Mouse (Mus musculus) hindbrain, embryonic 14.5 days (tissue): Measurements from ENCODE around the gene Gstp2. TPM values are rescaled to one million over a fixed set of nuclear protein-coding genes. Genes with fewer than 3 reads are reported as not detected.

Experiments used
- ATAC-seq: fragments of 200-750 bp; cut with Nextera tagmentation; 2 replicates; pipeline ENCODE4 v1.8.0; 2017; ENCODE audit warnings: moderate number of reproducible peaks, mild to moderate bottlenecking, moderate TSS enrichment, moderate library complexity; ENCODE audit not compliant: low FRiP score
- DNase-seq: peaks from one replicate; pipeline ENCODE4 v3.0.0-alpha.2; 2015; ENCODE audit warnings: low spot score
- H3K27ac ChIP-seq: fragments of 300-500 bp; sonication (generic); 2 replicates; pipeline ENCODE4 v1.5.1; 2014; ENCODE audit warnings: mild to moderate bottlenecking, moderate library complexity
- H3K27me3 ChIP-seq: fragments of 300-500 bp; sonication (generic); 2 replicates; pipeline ENCODE4 v1.6.1; 2014; ENCODE audit warnings: mild to moderate bottlenecking, low read length, mixed read lengths; ENCODE audit not compliant: control insufficient read depth, insufficient read depth
- H3K36me3 ChIP-seq: fragments of 300-500 bp; sonication (generic); replicated peaks from 2 replicates; pipeline ENCODE4 v1.6.1; 2014; ENCODE audit not compliant: control insufficient read depth, insufficient read depth
- H3K4me1 ChIP-seq: fragments of 300-500 bp; sonication (generic); replicated peaks from 2 replicates; pipeline ENCODE4 v1.6.1; 2014; ENCODE audit warnings: antibody characterized with exemption, low read length, mixed read lengths; ENCODE audit not compliant: control insufficient read depth, insufficient read depth
- H3K4me2 ChIP-seq: fragments of 300-500 bp; sonication (generic); replicated peaks from 2 replicates; pipeline ENCODE4 v1.6.1; 2014; ENCODE audit warnings: mild to moderate bottlenecking, moderate library complexity
- H3K4me3 ChIP-seq: fragments of 300-500 bp; sonication (generic); replicated peaks from 2 replicates; pipeline ENCODE4 v1.5.1; 2014; ENCODE audit warnings: mild to moderate bottlenecking, low read length
- H3K9ac ChIP-seq: fragments of 300-500 bp; sonication (generic); 2 replicates; pipeline ENCODE4 v1.6.1; 2014
- H3K9me3 ChIP-seq: fragments of 300-500 bp; sonication (generic); 2 replicates; pipeline ENCODE4 v1.6.1; 2016; ENCODE audit warnings: low read length; ENCODE audit not compliant: control insufficient read depth
- WGBS: fragments of 180-500 bp; shearing (Covaris S2); extraction: QIAGEN DNeasy Blood & Tissue Kit; methylation state at CpG from one replicate; pipeline ENCODE4 v1.1.7; 2014; 5-methylcytosine and 5-hydroxymethylcytosine counted together
- polyA plus RNA-seq: library from polyadenylated mRNA; unstranded; fragments of >200 nt; fragmentation: Nextera tagmentation; extraction: Ambion mirVana; gene quantifications from 2 replicates; pipeline ENCODE4 v1.2.1, GENCODE M21; 2014

Gstp2 gene
- polyA plus RNA-seq, 1 experiment from 2014 or later: 1.7 TPM

GRCm38 (mm10) chr19:4005971-4006370, 39.9 kb downstream of the Gstp2 start:
- H3K27ac ChIP-seq: no peak overlapping the region
- H3K9me3 ChIP-seq: no peaks in the 10 kb centered on the region
- WGBS: 98% methylated on average over 8 of the region's 8 CpGs
- no peak overlapping the region for H3K4me2 ChIP-seq
- no peak overlapping the region for H3K4me3 ChIP-seq
- H3K4me1 ChIP-seq: peaks cover 4% of the 10 kb centered on the region
- H3K36me3 ChIP-seq: peaks cover 53% of the 10 kb centered on the region
- no peak for DNase-seq
- no peak for ATAC-seq
- H3K27me3 ChIP-seq: no peaks in the 10 kb centered on the region
- no peak overlapping the region for H3K9ac ChIP-seq

- Histone ChIP-seq H3K4me1 (peaks cover 6% of the 10 kb centered on the region), H3K9me3 (no peaks in the 10 kb centered on the region), H3K27ac (no peak overlapping the region), H3K36me3 (peaks cover 48% of the 10 kb centered on the region), H3K9ac (no peak overlapping the region), H3K27me3 (no peaks in the 10 kb centered on the region), H3K4me2 (no peak overlapping the region), H3K4me3 (no peak overlapping the region)
- DNase-seq (no peak), ATAC-seq (no peak)
- 82% methylated on average over 9 of the region's 9 CpGs for WGBS
Observed at GRCm38 (mm10) chr19:4005091-4005490, 40.7 kb downstream of the Gstp2 start.

GRCm38 (mm10) chr19:4004331-4004730, 41.5 kb downstream of the Gstp2 start:
- Histone ChIP-seq H3K27ac (no peak overlapping the region), H3K36me3 (peaks cover 41% of the 10 kb centered on the region)
- 89% methylated on average over 15 of the region's 15 CpGs for WGBS

GRCm38 (mm10) chr19:4003641-4004040, 42.2 kb downstream of the Gstp2 start:
- DNase-seq (no peak), ATAC-seq (no peak)
- H3K36me3 ChIP-seq: peaks cover 34% of the 10 kb centered on the region
- H3K4me2 ChIP-seq: no peak overlapping the region
- H3K27ac ChIP-seq: no peak overlapping the region
- 78% methylated on average over 12 of the region's 12 CpGs for WGBS
- H3K9ac ChIP-seq: no peak overlapping the region
- H3K4me1 ChIP-seq: peaks cover 6% of the 10 kb centered on the region
- H3K9me3 ChIP-seq: no peaks in the 10 kb centered on the region
- H3K4me3 ChIP-seq: no peak overlapping the region
- H3K27me3 ChIP-seq: no peaks in the 10 kb centered on the region

More at GRCm38 (mm10) chr19:4004331-4004730, 41.5 kb downstream of the Gstp2 start:
- Histone ChIP-seq H3K4me3 (no peak overlapping the region), H3K4me2 (no peak overlapping the region), H3K9ac (no peak overlapping the region), H3K27me3 (no peaks in the 10 kb centered on the region), H3K4me1 (peaks cover 6% of the 10 kb centered on the region), H3K9me3 (no peaks in the 10 kb centered on the region)
- DNase-seq (no peak), ATAC-seq (no peak)

GRCm38 (mm10) chr19:4003112-4003511, 42.7 kb downstream of the Gstp2 start, which contains the start of gene Doc2g:
Gene Doc2g, plus strand, starts transcription at chr19:4003313.
- H3K27me3 ChIP-seq: no peaks in the 10 kb centered on the region
- H3K27ac ChIP-seq: no peak within 1 kb of the TSS
- H3K9ac ChIP-seq: no peak within 1 kb of the TSS
- WGBS: 71% methylated on average over 1 of the region's 1 CpGs
- DNase-seq (no peak), ATAC-seq (no peak)
- no peak within 1 kb of the TSS for H3K4me3 ChIP-seq
- H3K36me3 ChIP-seq: peaks cover 28% of the 10 kb centered on the region
- no peak within 1 kb of the TSS for H3K4me2 ChIP-seq
- H3K4me1 ChIP-seq: peaks cover 6% of the 10 kb centered on the region
- no peaks in the 10 kb centered on the region for H3K9me3 ChIP-seq

GRCm38 (mm10) chr19:4001752-4002151, 44.1 kb downstream of the Gstp2 start:
- ATAC-seq (no peak), DNase-seq (no peak)
- Histone ChIP-seq H3K9ac (peak overlapping the region; percentile 83), H3K9me3 (no peaks in the 10 kb centered on the region), H3K27me3 (no peaks in the 10 kb centered on the region), H3K27ac (no peak overlapping the region), H3K4me2 (peak overlapping the region; percentile 72), H3K4me3 (no peak overlapping the region), H3K4me1 (peaks cover 6% of the 10 kb centered on the region), H3K36me3 (peaks cover 15% of the 10 kb centered on the region)
- WGBS: 92% methylated on average over 5 of the region's 5 CpGs

GRCm38 (mm10) chr19:4000949-4001525, 44.8 kb downstream of the Gstp2 start:
- DNase-seq (peak; percentile 33), ATAC-seq (peak; percentile 5; the same call in 1 of the 2 replicates)
- Histone ChIP-seq H3K27ac (peak overlapping the region; percentile 94), H3K27me3 (no peaks in the 10 kb centered on the region), H3K9ac (peak overlapping the region; percentile 83), H3K4me2 (peak overlapping the region; percentile 72), H3K36me3 (0 out of 2 replicates have a peak, but pooled peaks cover 8% of the 10 kb centered on the region), H3K4me1 (peaks cover 6% of the 10 kb centered on the region), H3K9me3 (no peaks in the 10 kb centered on the region), H3K4me3 (peak overlapping the region; percentile 63)
- WGBS: 20% methylated on average over 17 of the region's 17 CpGs

- peak within 1 kb of the TSS; percentile 63 for H3K4me3 ChIP-seq
- WGBS: under 1% methylated on average over 64 of the region's 64 CpGs
- no peaks in the 10 kb centered on the region for H3K9me3 ChIP-seq
- H3K4me1 ChIP-seq: peaks cover 6% of the 10 kb centered on the region
- H3K36me3 ChIP-seq: 0 out of 2 replicates have a peak, but pooled peaks cover under 1% of the 10 kb centered on the region
- ATAC-seq: peak; percentile 90
- DNase-seq: peak; percentile 93
- H3K9ac ChIP-seq: peak within 1 kb of the TSS; percentile 83
- H3K27me3 ChIP-seq: no peaks in the 10 kb centered on the region
- H3K27ac ChIP-seq: peak within 1 kb of the TSS; percentile 94
- H3K4me2 ChIP-seq: peak within 1 kb of the TSS; percentile 72
Observed at GRCm38 (mm10) chr19:4000119-4000900, 45.5 kb downstream of the Gstp2 start, which contains the start of the genes Nudt8 and Gm49405. Gene Nudt8, plus strand, starts transcription at chr19:4000580. Gene Gm49405, plus strand, starts transcription at chr19:4000626.

GRCm38 (mm10) chr19:3999121-3999730, 46.6 kb downstream of the Gstp2 start:
- Histone ChIP-seq H3K4me3 (no peak overlapping the region; the same call in 1 of the 2 replicates), H3K9ac (no peak overlapping the region), H3K4me2 (peak overlapping the region; percentile 72; the same call in 1 of the 2 replicates), H3K4me1 (peaks cover 6% of the 10 kb centered on the region), H3K27ac (no peak overlapping the region), H3K36me3 (no peaks in the 10 kb centered on the region), H3K9me3 (no peaks in the 10 kb centered on the region), H3K27me3 (no peaks in the 10 kb centered on the region)
- DNase-seq (no peak), ATAC-seq (no peak)
- WGBS: 86% methylated on average over 9 of the region's 9 CpGs
